Comparison of ENCODE assay signal across 9 mouse cellular contexts in genomic region chr16:92823381-92823862, GRCm38 (mm10). TPM values are rescaled to one million over a fixed set of nuclear protein-coding genes. Genes with fewer than 3 reads are reported as not detected.
A peak's percentile ranks its signal among the peaks of the same experiment; 100 is the strongest.
DNase-seq lines count a peak whose midpoint lies in the region; ATAC-seq lines count a peak whose summit lies in the region.
"Had no signal": no experiment of that assay in that cellular context is flagged by ENCODE, and none has a peak within 500 bp of the region (broad histone marks: within the 10 kb centered on the region; RNA-seq: fewer than 3 reads in every experiment).

No protein-coding gene starts in this region.

- H3K36me3 ChIP-seq in liver, embryonic 16.5 days (ENCODE audit: control insufficient read depth, insufficient read depth): no peaks in the 10 kb centered on the region
- H3K36me3 ChIP-seq: kidney, embryonic 15.5 days had no signal

- H3K4me2 ChIP-seq in liver, embryonic 16.5 days (ENCODE audit: low read depth, low read length): peak overlapping the region; percentile 75
- H3K4me2 ChIP-seq: kidney, embryonic 15.5 days had no signal

- 0 out of 2 replicates have a peak, but pooled peaks have one; percentile 16 for ATAC-seq in cerebellum, adult (ENCODE audit: insufficient number of reproducible peaks, low FRiP score, low TSS enrichment)
- ATAC-seq in liver, embryonic 16.5 days (ENCODE audit: low read depth): no peak

- intact Hi-C loops in left cerebral cortex, postnatal 4 days (cut with DNase I): loop anchor here (10.0 kb wide), 1 partner anchor 119 kb away; no protein-coding TSS in a partner anchor

- peak overlapping the region; percentile 85; the same call in 1 of the 2 replicates for H3K27ac ChIP-seq in liver, embryonic 16.5 days (ENCODE audit: low read length)
- H3K27ac ChIP-seq: kidney, embryonic 15.5 days had no signal

- H3K9ac ChIP-seq in liver, embryonic 16.5 days (ENCODE audit: low read depth, low read length): peak overlapping the region; percentile 2; the same call in 1 of the 2 replicates
- H3K9ac ChIP-seq: kidney, embryonic 15.5 days had no signal

- peaks cover 61% of the 10 kb centered on the region for H3K4me1 ChIP-seq in liver, embryonic 16.5 days (ENCODE audit: control insufficient read depth, low read depth, low read length)

- H3K4me3 ChIP-seq in liver, embryonic 16.5 days (ENCODE audit: low read depth, low read length): peak overlapping the region; percentile 62
- H3K4me3 ChIP-seq: kidney, embryonic 15.5 days had no signal

- H3K27me3 ChIP-seq in liver, embryonic 16.5 days (ENCODE audit: control insufficient read depth, insufficient read depth, low read depth, low read length): no peaks in the 10 kb centered on the region

- WGBS in liver, embryonic 16.5 days (ENCODE audit: insufficient replicate concordance): 16% methylated on average over 5 of the region's 5 CpGs

- peak; percentile 44 to 49 for DNase-seq in adrenal gland, adult (ENCODE audit: inconsistent age in 2 of 2, low spot score in 1 of 2)
- DNase-seq in adrenal gland, postnatal 4 days (ENCODE audit: low spot score in 2 of 2): no peak
- peak; percentile 44 for DNase-seq in left cerebral cortex, postnatal 4 days
- DNase-seq in left cerebral cortex, adult 18-20 months (ENCODE audit: low spot score in 2 of 2): no peak
- DNase-seq in layer of hippocampus, postnatal 36 days: no peak
- no peak for DNase-seq in embryo, embryonic 11 days

- no peaks in the 10 kb centered on the region for H3K9me3 ChIP-seq in liver, embryonic 16.5 days (replicated peaks; ENCODE audit: control insufficient read depth, low read length)
- H3K9me3 ChIP-seq: kidney, embryonic 15.5 days had no signal

RNA-seq across cellular contexts. Expression of gene Runx1, which starts 2.5 kb away (rescaled TPM):
- 1 to 10 TPM; 4.1 to 4.5 TPM for total RNA-seq in adrenal gland, postnatal 4 days (2021)
- total RNA-seq in left cerebral cortex, postnatal 4 days (2021): 1 to 10 TPM; 1.2 to 1.8 TPM
- 1 to 10 TPM; 1.6 to 1.8 TPM for total RNA-seq in left cerebral cortex, adult 18-20 months (2021)
- 4.1 and 4.4 TPM in 2 replicates for polyA plus RNA-seq in liver, embryonic 16.5 days (2015; fragmentation: Nextera tagmentation; extraction: Ambion mirVana)
- 1 to 10 TPM in 1 of 2 experiments, under 1 TPM in 1; 1.00 to 2.1 TPM for total RNA-seq in layer of hippocampus, postnatal 36 days (2021)

Comparison
In these comparisons a context has a peak if more than half of its experiments do, and no peak if none do; other contexts are left out.
1. DNase-seq: peak in adrenal gland, adult (2 of 2) and left cerebral cortex, postnatal 4 days (single experiment); none in adrenal gland, postnatal 4 days (0 of 2), left cerebral cortex, adult 18-20 months (0 of 2), layer of hippocampus, postnatal 36 days (0 of 2) and embryo, embryonic 11 days (single experiment).